Mouse (Mus musculus): Measurements from ENCODE around the gene Pcmt1. TPM values are rescaled to one million over a fixed set of nuclear protein-coding genes. Genes with fewer than 3 reads are reported as not detected.
"Not testable (repeated sequence)": the region's sequence is repeated elsewhere in the genome, so short reads cannot be mapped to it uniquely, and the experiment has no call there.

The Pcmt1 gene
- polyA plus RNA-seq, 1 experiment = 44.5 TPM

DNA sequence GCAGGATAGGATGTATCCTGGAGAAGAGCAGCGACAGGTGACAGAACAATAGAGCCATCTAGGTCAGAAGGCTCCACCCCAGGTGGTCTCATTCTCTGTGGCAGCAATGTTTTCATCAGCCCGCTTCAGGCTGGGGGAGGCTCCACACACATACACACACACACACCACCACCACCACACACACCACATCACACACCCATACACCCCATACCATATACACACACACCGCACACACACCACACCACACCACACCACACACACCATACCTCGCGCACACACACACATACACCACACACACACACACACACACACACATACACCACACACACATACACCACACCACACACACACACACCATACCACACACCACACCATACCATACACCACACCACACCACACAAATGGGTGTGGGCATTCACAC lies 61.1 kb downstream of the Pcmt1 start:
- Histone ChIP-seq H3K4me3 (ENCODE audit: insufficient read depth, low read length) (no peak overlapping the region), H3K27ac (ENCODE audit: insufficient read depth, low read depth, low read length) (no peak overlapping the region), H3K4me1 (ENCODE audit: control insufficient read depth, insufficient read depth, low read length) (no peaks in the 10 kb centered on the region)
- no peak for TF ChIP-seq POLR2A (IDR thresholded peaks at IDR 0.05; ENCODE audit: borderline replicate concordance, low read depth, low read length)
- no peak for TF ChIP-seq CTCF (IDR thresholded peaks at IDR 0.05; ENCODE audit: low read depth, low read length)

DNA sequence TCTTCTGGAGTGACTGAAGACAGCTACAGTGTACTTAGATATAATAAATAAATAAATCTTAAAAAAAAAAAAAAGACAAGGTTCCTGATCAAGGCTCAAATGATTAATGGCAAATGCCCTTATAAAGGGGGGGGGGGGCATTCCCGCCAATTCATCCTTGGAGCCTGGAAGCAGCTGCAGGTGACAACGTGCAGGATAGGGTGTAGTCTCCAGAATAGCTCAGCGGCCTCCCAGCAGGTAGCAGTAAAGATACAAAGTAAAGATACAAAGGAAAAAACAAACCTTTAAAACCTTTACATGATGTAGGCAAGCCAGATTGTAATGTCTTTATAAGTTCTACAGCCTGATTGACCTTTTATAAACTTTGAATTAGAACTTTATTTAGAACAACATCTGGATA lies 63.4 kb downstream of the Pcmt1 start:
- H3K27ac ChIP-seq (ENCODE audit: insufficient read depth, low read depth, low read length); H3K4me1 ChIP-seq (ENCODE audit: control insufficient read depth, insufficient read depth, low read length); H3K4me3 ChIP-seq (ENCODE audit: insufficient read depth, low read length): not testable (repeated sequence)

DNA sequence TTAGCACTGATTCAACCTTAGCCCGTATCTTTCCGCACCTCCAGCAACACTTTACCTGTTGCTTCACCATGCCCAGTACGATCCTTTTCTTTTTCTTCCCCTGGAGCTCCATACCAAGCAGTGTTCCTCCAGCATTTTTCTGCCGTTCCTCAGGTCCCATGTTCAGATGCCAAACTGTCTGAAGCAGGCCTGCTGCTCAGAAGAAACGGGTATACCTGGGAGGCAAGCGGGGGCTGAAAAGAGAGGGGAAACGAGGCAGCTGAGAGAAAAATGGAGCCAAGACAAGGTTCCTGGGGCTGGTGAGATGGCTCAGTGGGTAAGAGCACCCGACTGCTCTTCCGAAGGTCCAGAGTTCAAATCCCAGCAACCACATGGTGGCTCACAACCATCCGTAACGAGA lies 63.8 kb downstream of the Pcmt1 start:
- H3K4me3 ChIP-seq (ENCODE audit: insufficient read depth, low read length); H3K4me1 ChIP-seq (ENCODE audit: control insufficient read depth, insufficient read depth, low read length); H3K27ac ChIP-seq (ENCODE audit: insufficient read depth, low read depth, low read length): not testable (repeated sequence)

DNA sequence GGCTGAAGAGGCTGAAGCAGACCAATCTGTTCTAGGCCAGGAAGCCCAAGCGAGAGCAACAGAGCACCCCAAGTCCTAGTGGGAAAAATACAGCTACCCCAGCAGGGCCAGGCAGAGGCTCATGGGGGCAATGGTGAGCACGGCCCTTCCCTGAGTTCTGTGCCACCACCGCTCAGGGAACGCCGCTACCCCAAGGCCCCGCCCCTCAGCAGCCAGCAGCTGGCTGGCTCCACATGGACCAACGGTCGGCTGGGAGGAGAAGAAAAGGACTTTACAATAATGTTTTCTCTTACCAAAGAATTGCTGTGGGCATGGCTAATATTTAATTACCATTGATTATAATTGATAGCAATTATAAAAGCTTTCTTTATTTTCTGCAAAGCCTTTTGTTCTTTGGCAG lies 66.1 kb downstream of the Pcmt1 start:
- Histone ChIP-seq H3K27ac (ENCODE audit: insufficient read depth, low read depth, low read length) (no peak overlapping the region), H3K4me3 (ENCODE audit: insufficient read depth, low read length) (no peak overlapping the region), H3K4me1 (ENCODE audit: control insufficient read depth, insufficient read depth, low read length) (no peaks in the 10 kb centered on the region)
- TF ChIP-seq POLR2A (IDR thresholded peaks at IDR 0.05; ENCODE audit: borderline replicate concordance, low read depth, low read length) (no peak), CTCF (IDR thresholded peaks at IDR 0.05; ENCODE audit: low read depth, low read length) (no peak)

DNA sequence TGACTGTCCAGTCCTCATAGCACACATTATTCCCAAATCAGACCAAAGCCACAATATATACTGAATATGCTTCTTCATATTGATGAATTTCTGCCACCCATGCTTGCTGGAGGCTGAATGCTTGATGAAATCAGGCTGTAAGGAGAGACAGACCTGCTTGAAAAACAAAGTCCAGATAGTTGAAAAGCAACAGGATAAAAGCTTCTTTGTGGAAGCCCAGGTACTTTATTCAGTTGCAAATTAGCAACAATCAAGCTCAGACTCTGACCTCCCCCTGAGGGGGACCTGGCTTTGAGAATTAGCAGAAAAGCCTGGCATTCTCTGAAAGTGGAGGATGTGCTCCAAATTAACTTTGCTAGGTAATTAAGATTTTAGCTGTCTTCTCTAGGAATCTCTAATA lies 68.7 kb downstream of the Pcmt1 start:
- not testable (repeated sequence) for H3K4me3 ChIP-seq (ENCODE audit: insufficient read depth, low read length)

DNA sequence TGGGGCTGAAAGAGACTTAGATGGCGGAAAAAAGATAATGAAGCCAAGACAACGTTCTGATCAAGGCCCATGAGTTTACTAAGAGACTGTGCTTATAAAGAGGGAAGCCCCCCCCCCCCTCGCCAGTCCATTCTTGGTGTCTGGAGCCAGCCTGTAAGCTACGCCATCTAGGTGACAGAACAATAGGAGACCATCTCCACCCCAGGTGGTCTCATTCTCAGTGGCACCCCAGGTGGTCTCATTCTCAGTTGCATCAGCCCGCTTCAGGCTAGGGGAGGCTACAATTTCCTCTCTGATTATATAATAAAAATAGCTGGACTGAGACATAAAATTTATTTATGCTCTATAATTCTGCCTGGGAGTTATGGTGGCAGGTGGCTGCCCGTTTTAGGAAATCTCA lies 69.3 kb downstream of the Pcmt1 start:
- no peak for TF ChIP-seq POLR2A (IDR thresholded peaks at IDR 0.05; ENCODE audit: borderline replicate concordance, low read depth, low read length)
- no peak for TF ChIP-seq CTCF (IDR thresholded peaks at IDR 0.05; ENCODE audit: low read depth, low read length)
- H3K27ac ChIP-seq (ENCODE audit: insufficient read depth, low read depth, low read length) = no peak overlapping the region
- H3K4me1 ChIP-seq (ENCODE audit: control insufficient read depth, insufficient read depth, low read length) = no peaks in the 10 kb centered on the region
- H3K4me3 ChIP-seq (ENCODE audit: insufficient read depth, low read length) = no peak overlapping the region

More for the DNA sequence above, 68.7 kb downstream of the Pcmt1 start:
- H3K27ac ChIP-seq (ENCODE audit: insufficient read depth, low read depth, low read length); H3K4me1 ChIP-seq (ENCODE audit: control insufficient read depth, insufficient read depth, low read length): not testable (repeated sequence)

DNA sequence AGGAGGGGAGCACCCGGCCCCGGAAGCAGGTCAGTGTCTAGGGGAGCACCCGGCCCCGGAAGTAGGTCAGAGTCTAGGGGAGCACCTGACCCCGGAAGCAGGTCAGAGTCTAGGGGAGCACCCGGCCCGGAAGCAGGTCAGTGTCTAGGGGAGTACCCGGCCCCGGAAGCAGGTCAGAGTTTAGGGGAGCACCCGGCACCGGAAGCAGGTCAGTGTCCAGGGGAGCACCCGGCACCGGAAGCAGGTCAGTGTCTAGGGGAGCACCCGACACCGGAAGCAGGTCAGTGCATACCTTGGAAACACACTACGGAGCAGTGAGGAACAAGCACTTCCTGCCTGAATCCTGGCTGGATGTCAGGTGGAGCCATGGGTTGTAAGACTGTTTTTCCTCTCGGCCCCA lies 72.3 kb downstream of the Pcmt1 start:
- Histone ChIP-seq H3K4me1 (ENCODE audit: control insufficient read depth, insufficient read depth, low read length) (no peaks in the 10 kb centered on the region), H3K27ac (ENCODE audit: insufficient read depth, low read depth, low read length) (no peak overlapping the region), H3K4me3 (ENCODE audit: insufficient read depth, low read length) (no peak overlapping the region)
- TF ChIP-seq CTCF (IDR thresholded peaks at IDR 0.05; ENCODE audit: low read depth, low read length) (no peak), POLR2A (IDR thresholded peaks at IDR 0.05; ENCODE audit: borderline replicate concordance, low read depth, low read length) (no peak)

DNA sequence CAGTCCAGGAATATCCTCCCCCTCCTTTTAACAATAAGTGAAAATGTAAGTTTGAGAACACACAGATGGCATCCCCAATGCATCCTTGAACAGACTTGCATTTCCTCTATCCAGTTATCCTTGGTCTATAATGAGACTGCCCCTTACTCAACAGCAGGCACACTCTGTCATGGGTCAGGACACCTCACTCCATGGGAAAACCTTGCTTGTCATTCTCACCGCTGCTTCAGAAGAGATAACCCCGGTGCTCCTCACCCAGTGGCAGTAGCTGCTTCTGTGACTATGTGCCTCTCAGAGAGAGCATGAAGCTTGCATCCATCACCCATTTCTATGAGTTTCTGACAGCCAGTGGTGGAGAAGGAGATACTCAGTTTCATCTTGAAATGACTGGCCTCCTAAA lies 74.5 kb downstream of the Pcmt1 start:
- Histone ChIP-seq H3K4me3 (ENCODE audit: insufficient read depth, low read length) (no peak overlapping the region), H3K4me1 (ENCODE audit: control insufficient read depth, insufficient read depth, low read length) (no peaks in the 10 kb centered on the region), H3K27ac (ENCODE audit: insufficient read depth, low read depth, low read length) (no peak overlapping the region)
- TF ChIP-seq CTCF (IDR thresholded peaks at IDR 0.05; ENCODE audit: low read depth, low read length) (no peak), POLR2A (IDR thresholded peaks at IDR 0.05; ENCODE audit: borderline replicate concordance, low read depth, low read length) (no peak)

DNA sequence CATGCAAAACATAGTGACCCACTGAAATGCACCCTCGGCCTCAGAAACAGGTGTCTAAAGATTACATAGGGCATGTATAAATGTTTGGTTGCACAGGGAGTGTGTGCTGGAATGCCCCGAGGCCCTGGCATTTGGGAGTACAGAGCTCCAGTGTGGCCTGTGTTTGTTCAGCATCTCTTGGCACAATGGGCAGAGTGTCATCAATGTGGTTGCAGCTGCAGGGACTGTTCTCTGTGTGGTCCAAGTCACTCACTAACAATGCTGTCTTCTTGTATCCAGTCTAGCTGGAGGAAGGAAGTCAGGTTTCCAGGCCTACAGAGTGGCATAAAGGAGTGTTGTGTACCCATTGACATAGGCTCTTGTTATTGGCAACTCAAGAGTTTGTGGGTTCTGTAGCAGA lies 75.8 kb downstream of the Pcmt1 start:
- no peak overlapping the region for H3K27ac ChIP-seq (ENCODE audit: insufficient read depth, low read depth, low read length)
- TF ChIP-seq CTCF (IDR thresholded peaks at IDR 0.05; ENCODE audit: low read depth, low read length) (no peak), POLR2A (IDR thresholded peaks at IDR 0.05; ENCODE audit: borderline replicate concordance, low read depth, low read length) (no peak)
- no peak overlapping the region for H3K4me3 ChIP-seq (ENCODE audit: insufficient read depth, low read length)
- peaks cover 6% of the 10 kb centered on the region for H3K4me1 ChIP-seq (ENCODE audit: control insufficient read depth, insufficient read depth, low read length)

DNA sequence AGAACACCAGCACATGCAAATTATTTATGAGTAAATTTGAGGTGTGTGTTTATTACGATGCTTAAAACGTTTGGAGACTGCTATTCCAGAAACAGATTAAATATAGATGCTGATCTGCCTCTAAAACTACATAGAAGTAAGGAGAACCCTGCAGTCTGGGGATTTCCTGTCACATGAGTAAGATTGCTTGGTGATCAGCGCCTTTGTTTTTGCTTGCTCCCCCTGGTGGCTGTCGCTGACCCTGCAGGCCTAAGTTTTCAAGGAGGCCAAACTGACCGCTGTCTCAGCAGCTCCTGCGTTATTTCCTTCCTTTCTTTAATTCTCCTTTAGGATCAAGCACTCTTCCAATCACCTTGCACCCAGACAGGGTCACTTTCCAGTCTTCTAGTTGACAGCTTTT lies 80.3 kb downstream of the Pcmt1 start:
- Histone ChIP-seq H3K4me3 (ENCODE audit: insufficient read depth, low read length) (no peak overlapping the region), H3K27ac (ENCODE audit: insufficient read depth, low read depth, low read length) (peak overlapping the region; percentile 13), H3K4me1 (ENCODE audit: control insufficient read depth, insufficient read depth, low read length) (peaks cover 6% of the 10 kb centered on the region)
- no peak for TF ChIP-seq POLR2A (IDR thresholded peaks at IDR 0.05; ENCODE audit: borderline replicate concordance, low read depth, low read length)
- peak; percentile 74 for TF ChIP-seq CTCF (IDR thresholded peaks at IDR 0.05; ENCODE audit: low read depth, low read length)

DNA sequence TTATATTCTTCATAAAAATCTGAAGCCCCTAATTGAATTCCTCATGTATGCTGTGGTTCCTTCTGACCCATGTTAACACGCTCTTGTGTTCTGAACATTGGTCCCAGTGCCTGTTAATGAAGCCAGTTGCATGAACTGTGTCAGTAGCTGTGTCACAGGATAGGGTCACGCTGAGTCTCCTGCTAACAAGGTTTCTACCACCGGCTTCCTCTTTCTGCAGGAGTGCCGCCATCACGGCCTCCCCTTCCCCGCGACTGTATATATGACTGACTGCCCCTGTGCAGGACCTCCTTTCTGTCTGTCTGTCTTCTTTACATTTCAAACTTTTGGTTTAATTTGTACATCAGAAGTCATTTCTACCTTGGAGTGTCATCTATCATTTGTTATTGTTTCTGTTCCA lies 82.8 kb downstream of the Pcmt1 start:
- TF ChIP-seq CTCF (IDR thresholded peaks at IDR 0.05; ENCODE audit: low read depth, low read length) (no peak), POLR2A (IDR thresholded peaks at IDR 0.05; ENCODE audit: borderline replicate concordance, low read depth, low read length) (no peak)
- H3K27ac ChIP-seq (ENCODE audit: insufficient read depth, low read depth, low read length) = no peak overlapping the region
- H3K4me3 ChIP-seq (ENCODE audit: insufficient read depth, low read length) = no peak overlapping the region
- H3K4me1 ChIP-seq (ENCODE audit: control insufficient read depth, insufficient read depth, low read length) = peaks cover 6% of the 10 kb centered on the region

Measured in bone marrow macrophage, adult 2 months (primary cell).